Mouse (Mus musculus) lung, adult 2 months (tissue): ENCODE results near the gene Papola.

ENCODE experiments used
- CTCF ChIP-seq: fragments of 200-500 bp; IDR thresholded peaks from 2 replicates; pipeline ENCODE4 v1.5.1; 2011; ENCODE audit warnings: mild to moderate bottlenecking, low read length, control low read depth; ENCODE audit not compliant: insufficient read depth
- POLR2A ChIP-seq: fragments of 200-500 bp; IDR thresholded peaks from 2 replicates; pipeline ENCODE4 v1.6.1; 2011; ENCODE audit warnings: low read depth, mild to moderate bottlenecking, control low read depth, low read length, borderline replicate concordance; ENCODE audit errors: extremely low read depth

- no peak for TF ChIP-seq CTCF
- TF ChIP-seq POLR2A: no peak
These were observed 73.6 kb downstream of the Papola start for GRCm38 (mm10) chr12:105857902-105858640.
